Mouse (Mus musculus): ENCODE data around the gene Rel. TPM values are rescaled to one million over a fixed set of nuclear protein-coding genes. Genes with fewer than 3 reads are reported as not detected.

The Rel gene
- polyA plus RNA-seq, 1 experiment from 2014 or later = 0.94 TPM

DNA sequence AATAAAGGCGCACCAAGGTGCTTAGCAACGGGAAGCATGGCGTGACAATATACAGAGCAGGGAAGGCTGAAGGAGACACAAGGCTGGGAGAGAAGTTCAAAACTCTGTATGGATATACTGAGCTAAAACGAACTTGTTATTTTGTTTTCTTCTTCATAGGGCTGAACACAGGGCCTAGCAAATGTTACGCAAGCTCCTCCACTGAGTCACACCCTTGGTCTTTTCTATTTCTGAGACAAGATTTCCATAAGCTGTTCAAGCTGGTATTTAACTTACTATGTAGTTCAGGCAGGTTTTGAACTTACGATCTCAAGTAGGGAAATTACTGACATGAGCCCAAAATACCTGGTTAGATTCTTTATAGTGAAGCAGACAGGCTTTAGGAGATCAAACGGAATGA lies 29.4 kb downstream of the Rel start:
- WGBS = 90% methylated on average over 7 of the region's 7 CpGs
- no peak for DNase-seq (ENCODE audit: low spot score)
- no peak for ATAC-seq (replicated peaks; ENCODE audit: insufficient number of reproducible peaks, low FRiP score, low TSS enrichment, low read depth)

DNA sequence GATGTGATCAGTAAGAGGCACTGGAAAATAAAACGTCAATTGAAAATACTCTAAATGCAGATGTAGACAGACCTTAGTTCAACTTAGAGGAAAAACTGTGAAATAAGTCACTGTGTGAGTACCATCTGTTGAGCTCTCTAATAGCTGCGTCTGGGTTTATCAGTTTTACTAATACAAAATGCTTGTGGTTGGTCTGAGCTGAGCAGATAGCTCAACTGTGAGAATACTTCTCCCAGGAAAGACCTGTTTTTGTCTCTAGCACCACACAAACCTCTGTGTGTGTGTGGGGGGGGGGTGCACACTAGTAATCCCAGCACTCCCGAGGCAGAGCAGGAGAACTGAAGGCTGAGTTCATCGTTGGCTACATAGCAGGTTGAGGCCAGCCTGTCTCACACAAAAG lies 29.9 kb downstream of the Rel start:
- 79% methylated on average over 4 of the region's 4 CpGs for WGBS
- no peak overlapping the region for H3K4me3 ChIP-seq (ENCODE audit: low read depth, low read length)
- H3K36me3 ChIP-seq (replicated peaks; ENCODE audit: control insufficient read depth, insufficient read depth, low read depth, low read length) = no peaks in the 10 kb centered on the region
- no peaks in the 10 kb centered on the region for H3K27me3 ChIP-seq (ENCODE audit: control insufficient read depth, insufficient read depth, low read length)
- DNase-seq (ENCODE audit: low spot score) = no peak
- no peak overlapping the region for H3K9ac ChIP-seq (replicated peaks; ENCODE audit: low read length)
- no peaks in the 10 kb centered on the region for H3K9me3 ChIP-seq (replicated peaks; ENCODE audit: control insufficient read depth, low read length)
- no peaks in the 10 kb centered on the region for H3K4me1 ChIP-seq (ENCODE audit: control insufficient read depth, insufficient read depth, low read length)
- H3K27ac ChIP-seq (replicated peaks; ENCODE audit: low read depth, low read length) = no peak overlapping the region
- no peak for ATAC-seq (replicated peaks; ENCODE audit: insufficient number of reproducible peaks, low FRiP score, low TSS enrichment, low read depth)
- no peak overlapping the region for H3K4me2 ChIP-seq (ENCODE audit: low read depth, low read length)

More for the DNA sequence above, 29.4 kb downstream of the Rel start:
- H3K27ac ChIP-seq (replicated peaks; ENCODE audit: low read depth, low read length) = no peak overlapping the region
- H3K4me3 ChIP-seq (ENCODE audit: low read depth, low read length) = no peak overlapping the region
- H3K4me1 ChIP-seq (ENCODE audit: control insufficient read depth, insufficient read depth, low read length) = no peaks in the 10 kb centered on the region
- H3K4me2 ChIP-seq (ENCODE audit: low read depth, low read length) = no peak overlapping the region
- no peaks in the 10 kb centered on the region for H3K27me3 ChIP-seq (ENCODE audit: control insufficient read depth, insufficient read depth, low read length)
- H3K9ac ChIP-seq (replicated peaks; ENCODE audit: low read length) = no peak overlapping the region
- H3K36me3 ChIP-seq (replicated peaks; ENCODE audit: control insufficient read depth, insufficient read depth, low read depth, low read length) = no peaks in the 10 kb centered on the region
- no peaks in the 10 kb centered on the region for H3K9me3 ChIP-seq (replicated peaks; ENCODE audit: control insufficient read depth, low read length)

DNA sequence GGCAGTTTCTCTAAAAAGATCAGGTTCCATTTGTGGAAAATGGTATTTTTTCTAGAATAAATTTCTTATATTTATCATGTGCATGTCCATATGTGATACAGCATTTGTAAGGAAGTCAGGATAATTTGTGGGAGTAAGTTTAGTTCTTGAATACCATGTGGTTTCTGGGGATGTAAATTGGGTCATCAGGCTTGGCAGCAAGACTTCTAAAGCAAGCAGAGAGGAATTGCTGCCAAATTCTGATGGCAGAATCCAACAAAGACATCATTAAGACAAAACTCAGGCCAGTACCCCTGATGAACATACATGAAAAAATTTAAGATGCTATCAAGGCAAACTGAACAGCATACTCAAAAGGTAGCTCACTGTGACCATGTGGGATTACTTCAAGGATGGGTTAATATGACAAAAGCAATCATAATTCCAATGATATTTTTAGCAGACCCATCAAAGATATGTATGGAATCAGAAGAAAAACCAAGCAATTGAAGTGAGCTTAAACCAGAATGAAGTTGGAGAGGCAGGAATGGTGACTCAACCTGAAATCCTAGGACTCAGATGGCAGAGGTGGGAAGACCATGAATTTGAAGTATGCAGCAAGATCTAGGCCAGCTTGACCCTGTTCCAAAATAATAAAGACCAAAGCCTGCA lies 34.8 kb downstream of the Rel start:
- H3K4me1 ChIP-seq (ENCODE audit: control insufficient read depth, insufficient read depth, low read length) = no peaks in the 10 kb centered on the region
- H3K27ac ChIP-seq (replicated peaks; ENCODE audit: low read depth, low read length) = no peak overlapping the region
- H3K4me3 ChIP-seq (ENCODE audit: low read depth, low read length) = no peak overlapping the region
- DNase-seq (ENCODE audit: low spot score) (no peak), ATAC-seq (replicated peaks; ENCODE audit: insufficient number of reproducible peaks, low FRiP score, low TSS enrichment, low read depth) (no peak)
- H3K4me2 ChIP-seq (ENCODE audit: low read depth, low read length) = no peak overlapping the region
- no peaks in the 10 kb centered on the region for H3K27me3 ChIP-seq (ENCODE audit: control insufficient read depth, insufficient read depth, low read length)
- no peak overlapping the region for H3K9ac ChIP-seq (replicated peaks; ENCODE audit: low read length)
- no peaks in the 10 kb centered on the region for H3K9me3 ChIP-seq (replicated peaks; ENCODE audit: control insufficient read depth, low read length)
- H3K36me3 ChIP-seq (replicated peaks; ENCODE audit: control insufficient read depth, insufficient read depth, low read depth, low read length) = no peaks in the 10 kb centered on the region

DNA sequence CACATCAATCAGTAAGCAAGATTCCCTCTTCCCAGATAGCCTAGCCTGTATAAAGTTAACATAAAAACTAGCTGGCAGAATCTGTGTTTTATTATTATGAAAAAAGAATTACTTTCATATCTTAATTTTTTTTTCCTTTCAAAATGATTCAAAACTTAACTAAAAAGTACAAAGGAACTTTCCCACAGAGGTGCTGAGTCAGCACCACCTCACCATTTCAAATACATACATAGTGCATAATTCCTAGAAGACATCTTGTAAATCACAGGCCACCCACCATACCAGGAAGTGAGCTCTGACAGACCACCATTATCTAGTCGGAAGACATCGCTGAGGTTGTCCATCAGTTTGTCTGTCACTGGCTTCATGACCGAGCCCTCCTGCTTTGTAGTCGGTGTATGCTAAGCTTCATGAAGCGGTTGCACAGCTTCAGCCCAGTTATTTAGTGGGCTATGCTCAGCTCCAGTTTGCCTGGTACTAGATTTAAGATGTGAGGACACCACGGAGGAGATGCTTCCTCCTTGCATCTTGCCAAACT lies 36.0 kb downstream of the Rel start:
- H3K27ac ChIP-seq (replicated peaks; ENCODE audit: low read depth, low read length) = no peak overlapping the region
- no peak for ATAC-seq (replicated peaks; ENCODE audit: insufficient number of reproducible peaks, low FRiP score, low TSS enrichment, low read depth)
- no peak overlapping the region for H3K9ac ChIP-seq (replicated peaks; ENCODE audit: low read length)
- H3K27me3 ChIP-seq (ENCODE audit: control insufficient read depth, insufficient read depth, low read length) = no peaks in the 10 kb centered on the region
- no peaks in the 10 kb centered on the region for H3K36me3 ChIP-seq (replicated peaks; ENCODE audit: control insufficient read depth, insufficient read depth, low read depth, low read length)
- H3K4me1 ChIP-seq (ENCODE audit: control insufficient read depth, insufficient read depth, low read length) = no peaks in the 10 kb centered on the region
- H3K4me3 ChIP-seq (ENCODE audit: low read depth, low read length) = no peak overlapping the region
- DNase-seq (ENCODE audit: low spot score) = no peak
- no peaks in the 10 kb centered on the region for H3K9me3 ChIP-seq (replicated peaks; ENCODE audit: control insufficient read depth, low read length)
- H3K4me2 ChIP-seq (ENCODE audit: low read depth, low read length) = no peak overlapping the region
- WGBS = 93% methylated on average over 6 of the region's 6 CpGs

- H3K4me3 ChIP-seq (ENCODE audit: low read depth, low read length) = no peak overlapping the region
- H3K36me3 ChIP-seq (replicated peaks; ENCODE audit: control insufficient read depth, insufficient read depth, low read depth, low read length) = no peaks in the 10 kb centered on the region
- 90% methylated on average over 1 of the region's 1 CpGs for WGBS
- no peak overlapping the region for H3K9ac ChIP-seq (replicated peaks; ENCODE audit: low read length)
- H3K4me2 ChIP-seq (ENCODE audit: low read depth, low read length) = no peak overlapping the region
- no peak overlapping the region for H3K27ac ChIP-seq (replicated peaks; ENCODE audit: low read depth, low read length)
- H3K27me3 ChIP-seq (ENCODE audit: control insufficient read depth, insufficient read depth, low read length) = no peaks in the 10 kb centered on the region
- DNase-seq (ENCODE audit: low spot score) (no peak), ATAC-seq (replicated peaks; ENCODE audit: insufficient number of reproducible peaks, low FRiP score, low TSS enrichment, low read depth) (no peak)
- H3K9me3 ChIP-seq (replicated peaks; ENCODE audit: control insufficient read depth, low read length) = no peaks in the 10 kb centered on the region
- H3K4me1 ChIP-seq (ENCODE audit: control insufficient read depth, insufficient read depth, low read length) = no peaks in the 10 kb centered on the region
These were observed 37.9 kb downstream of the Rel start for GRCm38 (mm10) chr11:23732840-23733239.

DNA sequence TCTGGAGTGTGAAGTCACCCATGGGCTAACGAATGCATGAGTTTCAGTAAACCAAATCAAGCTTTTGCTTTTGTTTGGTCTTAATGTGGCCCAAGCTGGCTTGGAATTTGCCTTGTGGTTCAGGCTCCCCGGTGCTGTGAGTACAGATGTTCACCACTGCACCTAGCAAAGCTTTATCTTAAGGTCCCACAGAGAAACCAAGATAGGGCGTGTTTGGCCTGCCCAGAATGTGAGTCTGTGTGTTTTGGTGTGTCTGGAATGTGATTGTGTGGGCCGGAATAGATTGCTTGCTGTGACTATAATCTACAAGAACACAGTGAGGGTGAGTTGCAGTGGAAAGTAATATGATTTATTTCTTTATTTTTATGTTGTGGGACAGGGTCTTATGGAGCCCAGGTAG lies 40.6 kb downstream of the Rel start:
- Histone ChIP-seq H3K27me3 (ENCODE audit: control insufficient read depth, insufficient read depth, low read length) (no peaks in the 10 kb centered on the region), H3K4me3 (ENCODE audit: low read depth, low read length) (no peak overlapping the region), H3K9ac (replicated peaks; ENCODE audit: low read length) (no peak overlapping the region), H3K4me2 (ENCODE audit: low read depth, low read length) (no peak overlapping the region), H3K4me1 (ENCODE audit: control insufficient read depth, insufficient read depth, low read length) (no peaks in the 10 kb centered on the region), H3K36me3 (replicated peaks; ENCODE audit: control insufficient read depth, insufficient read depth, low read depth, low read length) (no peaks in the 10 kb centered on the region; the same call in 1 of the 2 replicates), H3K9me3 (replicated peaks; ENCODE audit: control insufficient read depth, low read length) (no peaks in the 10 kb centered on the region), H3K27ac (replicated peaks; ENCODE audit: low read depth, low read length) (no peak overlapping the region)
- ATAC-seq (replicated peaks; ENCODE audit: insufficient number of reproducible peaks, low FRiP score, low TSS enrichment, low read depth) = no peak
- 91% methylated on average over 4 of the region's 4 CpGs for WGBS
- DNase-seq (ENCODE audit: low spot score) = no peak

GRCm38 (mm10) chr11:23728186-23728585 lies 42.6 kb downstream of the Rel start:
- no peaks in the 10 kb centered on the region for H3K9me3 ChIP-seq (replicated peaks; ENCODE audit: control insufficient read depth, low read length)
- DNase-seq (ENCODE audit: low spot score) = no peak
- H3K27me3 ChIP-seq (ENCODE audit: control insufficient read depth, insufficient read depth, low read length) = no peaks in the 10 kb centered on the region
- H3K36me3 ChIP-seq (replicated peaks; ENCODE audit: control insufficient read depth, insufficient read depth, low read depth, low read length) = no peaks in the 10 kb centered on the region; the same call in 1 of the 2 replicates
- 88% methylated on average over 2 of the region's 2 CpGs for WGBS
- no peaks in the 10 kb centered on the region for H3K4me1 ChIP-seq (ENCODE audit: control insufficient read depth, insufficient read depth, low read length)
- H3K27ac ChIP-seq (replicated peaks; ENCODE audit: low read depth, low read length) = no peak overlapping the region
- no peak for ATAC-seq (replicated peaks; ENCODE audit: insufficient number of reproducible peaks, low FRiP score, low TSS enrichment, low read depth)
- H3K4me3 ChIP-seq (ENCODE audit: low read depth, low read length) = no peak overlapping the region
- no peak overlapping the region for H3K4me2 ChIP-seq (ENCODE audit: low read depth, low read length)
- no peak overlapping the region for H3K9ac ChIP-seq (replicated peaks; ENCODE audit: low read length)

DNA sequence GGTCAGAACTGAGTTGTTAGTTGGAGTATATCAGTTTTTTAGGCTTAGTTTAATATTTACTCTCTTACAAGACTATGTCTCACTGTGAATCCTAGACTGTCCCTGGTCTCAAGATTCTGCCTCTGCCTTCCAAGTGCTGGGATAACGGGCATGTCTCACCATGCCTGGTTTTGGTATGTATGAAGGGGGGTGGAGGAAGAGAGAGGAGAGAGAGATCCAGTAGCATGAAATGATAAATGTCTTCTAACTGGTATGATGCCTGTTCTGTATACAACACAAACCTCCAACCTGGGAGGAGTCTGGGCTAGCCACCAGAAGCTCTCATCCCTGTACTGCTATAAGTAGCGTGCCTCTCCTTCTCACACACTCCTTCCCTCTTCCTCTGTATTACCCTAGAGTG lies 44.3 kb downstream of the Rel start:
- ATAC-seq (replicated peaks; ENCODE audit: insufficient number of reproducible peaks, low FRiP score, low TSS enrichment, low read depth) = no peak
- H3K36me3 ChIP-seq (replicated peaks; ENCODE audit: control insufficient read depth, insufficient read depth, low read depth, low read length) = no peaks in the 10 kb centered on the region; the same call in 1 of the 2 replicates

More for the DNA sequence above, 44.3 kb downstream of the Rel start:
- Histone ChIP-seq H3K27me3 (ENCODE audit: control insufficient read depth, insufficient read depth, low read length) (no peaks in the 10 kb centered on the region), H3K27ac (replicated peaks; ENCODE audit: low read depth, low read length) (no peak overlapping the region), H3K4me3 (ENCODE audit: low read depth, low read length) (no peak overlapping the region), H3K4me1 (ENCODE audit: control insufficient read depth, insufficient read depth, low read length) (no peaks in the 10 kb centered on the region), H3K9me3 (replicated peaks; ENCODE audit: control insufficient read depth, low read length) (no peaks in the 10 kb centered on the region), H3K4me2 (ENCODE audit: low read depth, low read length) (no peak overlapping the region), H3K9ac (replicated peaks; ENCODE audit: low read length) (no peak overlapping the region)
- WGBS = 89% methylated on average over 2 of the region's 2 CpGs
- no peak for DNase-seq (ENCODE audit: low spot score)
